Mouse (Mus musculus): ENCODE measurements around the gene Gm10073. TPM values are rescaled to one million over a fixed set of nuclear protein-coding genes. Genes with fewer than 3 reads are reported as not detected.
A peak's percentile ranks its signal among the peaks of the same experiment; 100 is the strongest.

The Gm10073 gene
- polyA plus RNA-seq, 1 experiment, result 99.0 TPM

DNA sequence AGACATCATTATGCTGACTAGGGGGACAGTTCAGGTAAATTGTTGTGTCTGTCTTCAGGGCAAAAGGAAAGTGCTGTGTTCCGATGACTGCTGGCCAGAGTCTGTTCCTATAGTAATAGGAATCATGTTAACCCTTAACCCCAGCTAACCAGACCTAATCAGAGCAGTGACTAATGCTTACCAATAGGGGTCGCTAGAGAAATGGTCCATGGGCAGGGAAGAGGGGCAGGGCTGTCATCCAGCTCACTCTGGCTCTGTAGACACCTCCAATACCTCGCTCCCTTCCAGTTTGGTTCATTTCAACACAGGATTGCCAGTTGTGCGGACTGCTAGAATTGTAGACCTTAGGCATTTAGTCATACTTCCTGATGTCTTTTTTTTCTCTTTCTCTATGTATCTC lies 37.8 kb downstream of the Gm10073 start:
- H3K27me3 ChIP-seq (ENCODE audit: control insufficient read depth, insufficient read depth, insufficient read length), result no peaks in the 10 kb centered on the region
- H3K4me2 ChIP-seq (ENCODE audit: low read depth), result no peak overlapping the region
- H3K36me3 ChIP-seq (ENCODE audit: control insufficient read depth, insufficient read depth), result no peaks in the 10 kb centered on the region
- no peak overlapping the region for H3ac ChIP-seq (ENCODE audit: control insufficient read depth, insufficient read length)
- TF ChIP-seq POLR2A (IDR thresholded peaks at IDR 0.05; ENCODE audit: insufficient read length, low read depth), result no peak
- no peak for TF ChIP-seq MYOD1 (IDR thresholded peaks at IDR 0.05; ENCODE audit: control insufficient read depth in 1 of 3, insufficient read length in 2 of 3, low read depth in 2 of 3)
- TF ChIP-seq E2F4 (IDR thresholded peaks at IDR 0.05; ENCODE audit: insufficient read depth), result no peak
- no peak for TF ChIP-seq SRF (IDR thresholded peaks at IDR 0.05; ENCODE audit: control insufficient read depth, insufficient read length, low read depth)
- TF ChIP-seq TCF12 (IDR thresholded peaks at IDR 0.05; ENCODE audit: insufficient read depth, poor library complexity, severe bottlenecking), result no peak
- no peak for TF ChIP-seq MYOG (IDR thresholded peaks at IDR 0.05; ENCODE audit: control insufficient read depth in 1 of 3, insufficient read depth in 1 of 3, insufficient read length in 2 of 3, low read depth in 2 of 3)
- TF ChIP-seq POLR2AphosphoS2 (IDR thresholded peaks at IDR 0.05; ENCODE audit: insufficient read length, low read depth), result no peak
- no peak for TF ChIP-seq TCF3 (IDR thresholded peaks at IDR 0.05; ENCODE audit: insufficient read length, low read depth)
- no peak for TF ChIP-seq USF1 (IDR thresholded peaks at IDR 0.05; ENCODE audit: low read depth)
- TF ChIP-seq REST (IDR thresholded peaks at IDR 0.05; ENCODE audit: insufficient read depth, insufficient read length), result no peak
- no peak for TF ChIP-seq CEBPB (IDR thresholded peaks at IDR 0.05; ENCODE audit: insufficient read depth, poor library complexity, severe bottlenecking)
- TF ChIP-seq MAX (IDR thresholded peaks at IDR 0.05; ENCODE audit: low read depth), result no peak
- no peaks in the 10 kb centered on the region for H3K79me2 ChIP-seq (ENCODE audit: control insufficient read depth, insufficient read depth)
- no peak overlapping the region for H3K4me3 ChIP-seq

GRCm38 (mm10) chr8:106534449-106534848 lies 38.8 kb downstream of the Gm10073 start:
- no peak overlapping the region for H3K4me3 ChIP-seq
- TF ChIP-seq MYOG (IDR thresholded peaks at IDR 0.05; ENCODE audit: control insufficient read depth in 1 of 3, insufficient read depth in 1 of 3, insufficient read length in 2 of 3, low read depth in 2 of 3) (peak; percentile 63 to 97 (median 91)), E2F4 (IDR thresholded peaks at IDR 0.05; ENCODE audit: insufficient read depth) (no peak), USF1 (IDR thresholded peaks at IDR 0.05; ENCODE audit: low read depth) (no peak), MYOD1 (IDR thresholded peaks at IDR 0.05; ENCODE audit: control insufficient read depth in 1 of 3, insufficient read length in 2 of 3, low read depth in 2 of 3) (peak; percentile 91 to 96 (median 91)), REST (IDR thresholded peaks at IDR 0.05; ENCODE audit: insufficient read depth, insufficient read length) (no peak), POLR2AphosphoS2 (IDR thresholded peaks at IDR 0.05; ENCODE audit: insufficient read length, low read depth) (no peak), TCF12 (IDR thresholded peaks at IDR 0.05; ENCODE audit: insufficient read depth, poor library complexity, severe bottlenecking) (peak; percentile 91), SRF (IDR thresholded peaks at IDR 0.05; ENCODE audit: control insufficient read depth, insufficient read length, low read depth) (no peak), TCF3 (IDR thresholded peaks at IDR 0.05; ENCODE audit: insufficient read length, low read depth) (peak; percentile 47), POLR2A (IDR thresholded peaks at IDR 0.05; ENCODE audit: insufficient read length, low read depth) (no peak), CEBPB (IDR thresholded peaks at IDR 0.05; ENCODE audit: insufficient read depth, poor library complexity, severe bottlenecking) (no peak), MAX (IDR thresholded peaks at IDR 0.05; ENCODE audit: low read depth) (no peak)
- H3ac ChIP-seq (ENCODE audit: control insufficient read depth, insufficient read length), result no peak overlapping the region
- H3K79me2 ChIP-seq (ENCODE audit: control insufficient read depth, insufficient read depth), result no peaks in the 10 kb centered on the region
- H3K36me3 ChIP-seq (ENCODE audit: control insufficient read depth, insufficient read depth), result no peaks in the 10 kb centered on the region
- peak overlapping the region; percentile 53 for H3K4me2 ChIP-seq (ENCODE audit: low read depth)
- H3K27me3 ChIP-seq (ENCODE audit: control insufficient read depth, insufficient read depth, insufficient read length), result no peaks in the 10 kb centered on the region

DNA sequence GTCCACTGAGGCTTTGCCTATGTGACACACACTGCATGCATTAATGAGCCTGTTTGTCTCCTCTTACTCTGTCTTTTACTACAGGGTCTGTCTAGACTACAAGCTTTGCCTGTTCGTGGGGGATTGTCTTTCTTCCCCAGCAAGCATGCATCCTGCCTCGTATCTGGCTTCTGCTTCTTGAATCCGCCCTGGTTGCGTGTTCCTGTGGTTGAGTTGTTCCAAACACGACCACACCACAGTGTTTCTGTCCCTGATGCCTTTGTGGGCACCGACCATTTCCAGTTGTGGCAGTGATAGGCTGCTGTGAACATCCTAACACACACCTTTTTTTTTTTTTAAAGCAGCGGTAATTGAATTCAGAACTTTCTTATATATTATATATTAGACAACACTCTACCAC lies 39.6 kb downstream of the Gm10073 start:
- no peak for TF ChIP-seq MYOG (IDR thresholded peaks at IDR 0.05; ENCODE audit: control insufficient read depth in 1 of 3, insufficient read depth in 1 of 3, insufficient read length in 2 of 3, low read depth in 2 of 3)
- no peak for TF ChIP-seq POLR2A (IDR thresholded peaks at IDR 0.05; ENCODE audit: insufficient read length, low read depth)
- TF ChIP-seq MAX (IDR thresholded peaks at IDR 0.05; ENCODE audit: low read depth), result no peak
- TF ChIP-seq CEBPB (IDR thresholded peaks at IDR 0.05; ENCODE audit: insufficient read depth, poor library complexity, severe bottlenecking), result no peak
- TF ChIP-seq SRF (IDR thresholded peaks at IDR 0.05; ENCODE audit: control insufficient read depth, insufficient read length, low read depth), result no peak
- TF ChIP-seq REST (IDR thresholded peaks at IDR 0.05; ENCODE audit: insufficient read depth, insufficient read length), result no peak
- no peak for TF ChIP-seq TCF3 (IDR thresholded peaks at IDR 0.05; ENCODE audit: insufficient read length, low read depth)
- TF ChIP-seq MYOD1 (IDR thresholded peaks at IDR 0.05; ENCODE audit: control insufficient read depth in 1 of 3, insufficient read length in 2 of 3, low read depth in 2 of 3), result no peak
- no peak for TF ChIP-seq TCF12 (IDR thresholded peaks at IDR 0.05; ENCODE audit: insufficient read depth, poor library complexity, severe bottlenecking)
- TF ChIP-seq E2F4 (IDR thresholded peaks at IDR 0.05; ENCODE audit: insufficient read depth), result no peak
- TF ChIP-seq USF1 (IDR thresholded peaks at IDR 0.05; ENCODE audit: low read depth), result no peak
- TF ChIP-seq POLR2AphosphoS2 (IDR thresholded peaks at IDR 0.05; ENCODE audit: insufficient read length, low read depth), result no peak
- Histone ChIP-seq H3K79me2 (ENCODE audit: control insufficient read depth, insufficient read depth) (no peaks in the 10 kb centered on the region), H3ac (ENCODE audit: control insufficient read depth, insufficient read length) (no peak overlapping the region), H3K4me3 (no peak overlapping the region), H3K27me3 (ENCODE audit: control insufficient read depth, insufficient read depth, insufficient read length) (no peaks in the 10 kb centered on the region), H3K36me3 (ENCODE audit: control insufficient read depth, insufficient read depth) (no peaks in the 10 kb centered on the region), H3K4me2 (ENCODE audit: low read depth) (no peak overlapping the region)

DNA sequence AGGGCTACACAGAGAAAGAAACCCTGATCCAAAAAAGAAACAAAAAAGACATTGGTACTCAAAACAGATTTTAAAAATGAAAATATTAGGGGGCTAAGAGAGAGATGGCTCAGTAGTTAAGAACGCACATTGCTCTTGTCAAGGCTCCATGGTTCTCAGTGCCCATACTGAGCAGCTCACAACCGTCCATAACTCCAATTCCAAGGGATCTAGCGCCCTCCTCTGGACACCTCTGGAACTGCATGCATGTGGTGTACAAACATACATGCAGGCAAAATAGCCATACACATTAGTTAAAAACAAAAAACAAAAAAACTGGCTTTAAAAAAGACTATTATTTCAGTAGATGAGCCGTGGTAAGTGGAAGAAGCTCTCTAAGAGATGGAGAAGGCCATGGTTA lies 42.7 kb downstream of the Gm10073 start:
- TF ChIP-seq USF1 (IDR thresholded peaks at IDR 0.05; ENCODE audit: low read depth) (no peak), SRF (IDR thresholded peaks at IDR 0.05; ENCODE audit: control insufficient read depth, insufficient read length, low read depth) (no peak), REST (IDR thresholded peaks at IDR 0.05; ENCODE audit: insufficient read depth, insufficient read length) (no peak), CEBPB (IDR thresholded peaks at IDR 0.05; ENCODE audit: insufficient read depth, poor library complexity, severe bottlenecking) (no peak), MAX (IDR thresholded peaks at IDR 0.05; ENCODE audit: low read depth) (no peak), E2F4 (IDR thresholded peaks at IDR 0.05; ENCODE audit: insufficient read depth) (no peak), TCF3 (IDR thresholded peaks at IDR 0.05; ENCODE audit: insufficient read length, low read depth) (no peak), POLR2AphosphoS2 (IDR thresholded peaks at IDR 0.05; ENCODE audit: insufficient read length, low read depth) (no peak), MYOD1 (IDR thresholded peaks at IDR 0.05; ENCODE audit: control insufficient read depth in 1 of 3, insufficient read length in 2 of 3, low read depth in 2 of 3) (no peak), POLR2A (IDR thresholded peaks at IDR 0.05; ENCODE audit: insufficient read length, low read depth) (no peak), TCF12 (IDR thresholded peaks at IDR 0.05; ENCODE audit: insufficient read depth, poor library complexity, severe bottlenecking) (no peak)
- Histone ChIP-seq H3K79me2 (ENCODE audit: control insufficient read depth, insufficient read depth) (no peaks in the 10 kb centered on the region), H3K4me2 (ENCODE audit: low read depth) (peak overlapping the region; percentile 16), H3K36me3 (ENCODE audit: control insufficient read depth, insufficient read depth) (no peaks in the 10 kb centered on the region), H3K4me3 (no peak overlapping the region), H3ac (ENCODE audit: control insufficient read depth, insufficient read length) (no peak overlapping the region), H3K27me3 (ENCODE audit: control insufficient read depth, insufficient read depth, insufficient read length) (no peaks in the 10 kb centered on the region)

Measured in myocyte (in vitro differentiated cells).